In genomic region chrX:73895719-73896118, GRCm38 (mm10) we compare ENCODE assay signal across 8 mouse cellular contexts. TPM values are rescaled to one million over a fixed set of nuclear protein-coding genes. Genes with fewer than 3 reads are reported as not detected.
DNase-seq lines count a peak whose midpoint lies in the region; ATAC-seq and TF ChIP-seq lines count a peak whose summit lies in the region.

Gene L1cam, minus strand, starts transcription at chrX:73896105.

- H3K27me3 ChIP-seq in ES-Bruce4 (ENCODE audit: control insufficient read depth, insufficient read depth, low read length, poor library complexity, severe bottlenecking): no peaks in the 10 kb centered on the region
- no peaks in the 10 kb centered on the region for H3K27me3 ChIP-seq in small intestine, adult 2 months (ENCODE audit: control insufficient read depth, insufficient read depth, low read length)

- H3K4me3 ChIP-seq in ES-Bruce4 (ENCODE audit: low read depth, low read length): no peak within 1 kb of the TSS
- no peak within 1 kb of the TSS for H3K4me3 ChIP-seq in gastrocnemius, adult 2 months
- H3K4me3 ChIP-seq in small intestine, adult 2 months (ENCODE audit: low read depth, low read length): no peak within 1 kb of the TSS

- TF ChIP-seq EP300 in ES-Bruce4 (IDR thresholded peaks at IDR 0.05; ENCODE audit: insufficient read depth, low read depth, low read length): no peak

- H3K9me3 ChIP-seq in ES-Bruce4 (replicated peaks; ENCODE audit: control insufficient read depth, insufficient read depth, low read length, poor library complexity, severe bottlenecking): no peaks in the 10 kb centered on the region

- intact Hi-C loops in gastrocnemius, adult 2 months (cut with DNase I): loop anchor here (2.0 to 10.0 kb wide), 3 partner anchors 97 to 841 kb away; no protein-coding TSS in a partner anchor

- no peak within 1 kb of the TSS for H3K9ac ChIP-seq in ES-Bruce4 (ENCODE audit: low read depth, poor library complexity, severe bottlenecking)

- 6% methylated on average over 2 of the region's 2 CpGs for WGBS in large intestine, adult 2 months
- WGBS in small intestine, adult 2 months: 25% methylated on average over 2 of the region's 2 CpGs

- no peaks in the 10 kb centered on the region for H3K36me3 ChIP-seq in ES-Bruce4 (ENCODE audit: control insufficient read depth, insufficient read depth, low read length, poor library complexity, severe bottlenecking)
- H3K36me3 ChIP-seq in small intestine, adult 2 months (ENCODE audit: control insufficient read depth, insufficient read depth, low read length): no peaks in the 10 kb centered on the region

- TF ChIP-seq CTCF in ES-Bruce4 (IDR thresholded peaks at IDR 0.05; ENCODE audit: low read depth, low read length): peak; percentile 48
- TF ChIP-seq CTCF in gastrocnemius, adult 2 months (IDR thresholded peaks at IDR 0.05): peak; percentile 65
- peak; percentile 53; the same call in 1 of the 2 replicates for TF ChIP-seq CTCF in small intestine, adult 2 months (IDR thresholded peaks at IDR 0.05; ENCODE audit: extremely low read depth, insufficient read length, insufficient replicate concordance, low read depth, low read length)

- TF ChIP-seq POLR2A in ES-Bruce4 (IDR thresholded peaks at IDR 0.05; ENCODE audit: insufficient read depth, low read length): no peak
- no peak for TF ChIP-seq POLR2A in small intestine, adult 2 months (IDR thresholded peaks at IDR 0.05; ENCODE audit: low read depth, low read length)

- peak; percentile 65 for DNase-seq in CD4-positive, CD25-positive, alpha-beta regulatory T cell, adult 2 months (ENCODE audit: low read depth, low spot score)
- peak; percentile 74 for DNase-seq in cerebellum, adult 9-10 months
- peak; percentile 71 for DNase-seq in gastrocnemius, adult 2 months
- DNase-seq in large intestine, adult 2 months (ENCODE audit: low read depth, low spot score): peak; percentile 33

- H3K4me1 ChIP-seq in ES-Bruce4 (ENCODE audit: control insufficient read depth, insufficient read depth, low read length): no peaks in the 10 kb centered on the region
- no peaks in the 10 kb centered on the region for H3K4me1 ChIP-seq in small intestine, adult 2 months (ENCODE audit: control insufficient read depth, insufficient read depth, insufficient read length, low read length)

- ATAC-seq in CD4-positive, CD25-positive, alpha-beta regulatory T cell, adult 4 months: no peak
- ATAC-seq in megakaryocyte, adult 5-6 weeks (ENCODE audit: poor library complexity, severe bottlenecking): no peak

- H3K27ac ChIP-seq in ES-Bruce4 (ENCODE audit: insufficient read depth, low read length): no peak within 1 kb of the TSS
- no peak within 1 kb of the TSS for H3K27ac ChIP-seq in gastrocnemius, adult 2 months
- no peak within 1 kb of the TSS for H3K27ac ChIP-seq in small intestine, adult 2 months (ENCODE audit: insufficient read depth, low read depth, low read length)

RNA-seq across cellular contexts. Expression of gene L1cam, which starts in this region (rescaled TPM):
- 10 to 100 TPM in 1 of 2 experiments, 1 to 10 TPM in 1; 7.3 to 13.0 TPM for polyA plus RNA-seq in CD4-positive, CD25-positive, alpha-beta regulatory T cell, adult 4 months (2017; shearing (Covaris generic))
- polyA plus RNA-seq in ES-Bruce4 (2011; ENCODE audit: insufficient read depth, insufficient read length, low read depth, missing spikeins): 3.4 and 4.5 TPM in 2 replicates
- 1 to 10 TPM; 2.3 to 3.2 TPM for total RNA-seq in gastrocnemius, adult 2 months (2021)
- 22.3 and 41.7 TPM in 2 replicates for polyA plus RNA-seq in large intestine, adult 2 months (2012; rRNA removed)
- total RNA-seq in megakaryocyte, adult 5-6 weeks (2015): 49.8 and 51.5 TPM in 2 replicates
- total RNA-seq in megakaryocyte, adult 5-6 weeks (2017): 21.3 and 34.5 TPM in 2 replicates
- 7.9 and 20.8 TPM in 2 replicates for polyA plus RNA-seq in small intestine, adult 2 months (2012; rRNA removed)

Comparison
In these comparisons a context has a peak if more than half of its experiments do, and no peak if none do; other contexts are left out.
1. RNA of gene L1cam (total RNA-seq): 21.3 to 51.5 TPM in megakaryocyte, adult 5-6 weeks; 2.3 to 3.2 TPM in gastrocnemius, adult 2 months; every median in the first group is over 4 times any median in the second.
2. Peak in every context shown above with its lines, with median percentiles within 50 percentile points of each other: DNase-seq and CTCF ChIP-seq.